ENCODE assay signal across 8 mouse cellular contexts in the genomic region with DNA sequence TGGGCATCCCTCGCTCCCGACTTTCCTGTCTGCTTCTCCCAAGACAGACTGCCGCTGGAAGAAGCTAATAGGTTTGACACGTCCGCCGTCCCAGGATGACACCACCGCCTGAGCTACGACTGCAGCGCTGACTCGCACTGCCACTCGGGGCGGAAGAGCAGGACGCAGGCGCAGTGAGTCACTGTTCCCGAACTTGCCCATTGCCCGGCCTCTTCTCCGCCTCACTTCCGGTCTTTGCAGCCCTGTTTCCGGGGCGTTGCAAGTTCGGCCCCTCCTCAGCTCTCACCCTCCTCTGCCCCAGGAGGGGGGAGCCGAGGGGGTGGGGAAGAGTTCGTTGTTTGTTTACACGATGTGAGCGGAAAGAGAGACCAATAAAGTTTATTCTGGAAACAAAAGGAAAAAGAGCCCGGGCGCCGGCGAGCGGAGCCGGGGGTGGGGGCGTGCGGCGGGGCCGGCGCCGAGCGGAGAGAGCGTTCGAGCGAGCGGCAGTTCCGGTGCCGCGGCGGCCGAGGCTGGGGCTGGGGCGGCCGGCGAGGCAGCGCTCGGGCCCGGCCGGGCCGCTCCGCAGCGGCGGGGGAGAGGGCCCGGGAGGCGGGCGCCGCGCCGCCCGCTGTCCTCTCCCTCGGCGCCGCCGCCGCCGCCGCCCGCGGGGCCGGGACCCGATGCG. TPM values are rescaled to one million over a fixed set of nuclear protein-coding genes. Genes with fewer than 3 reads are reported as not detected.
DNase-seq lines count a peak whose midpoint lies in the region; ATAC-seq and TF ChIP-seq lines count a peak whose summit lies in the region.

No protein-coding gene starts in this region.

- H3K4me3 ChIP-seq in E14TG2a.4 (replicated peaks; ENCODE audit: low read length) = peak overlapping the region; percentile 94
- peak overlapping the region; percentile 91 for H3K4me3 ChIP-seq in forebrain, embryonic 12.5 days (replicated peaks)
- peak overlapping the region; percentile 74 for H3K4me3 ChIP-seq in heart, postnatal 0 days (ENCODE audit: low read depth, low read length)
- H3K4me3 ChIP-seq in liver, embryonic 16.5 days (ENCODE audit: low read depth, low read length) = peak overlapping the region; percentile 89
- H3K4me3 ChIP-seq in neural tube, embryonic 13.5 days = peak overlapping the region; percentile 72
- H3K4me3 ChIP-seq in testis, adult 2 months (ENCODE audit: control insufficient read depth, low read depth, low read length) = peak overlapping the region; percentile 83

- peak; percentile 85; the same call in 1 of the 2 replicates for TF ChIP-seq EP300 in heart, postnatal 0 days (IDR thresholded peaks at IDR 0.05; ENCODE audit: low read depth)

- H3K4me1 ChIP-seq in E14TG2a.4 (replicated peaks; ENCODE audit: low read depth, low read length) = peaks cover 39% of the 10 kb centered on the region
- peaks cover 30% of the 10 kb centered on the region for H3K4me1 ChIP-seq in forebrain, embryonic 12.5 days
- H3K4me1 ChIP-seq in heart, postnatal 0 days (ENCODE audit: control insufficient read depth, insufficient read depth) = peaks cover 28% of the 10 kb centered on the region
- peaks cover 18% of the 10 kb centered on the region for H3K4me1 ChIP-seq in liver, embryonic 16.5 days (ENCODE audit: control insufficient read depth, low read depth, low read length)
- peaks cover 41% of the 10 kb centered on the region for H3K4me1 ChIP-seq in neural tube, embryonic 13.5 days (replicated peaks)
- no peaks in the 10 kb centered on the region; the same call in none of the 2 replicates for H3K4me1 ChIP-seq in testis, adult 2 months (ENCODE audit: control insufficient read depth, insufficient read depth, low read length)

- peak; percentile 98 for ATAC-seq in forebrain, embryonic 12.5 days (ENCODE audit: low FRiP score)
- peak; percentile 97 for ATAC-seq in heart, postnatal 0 days (ENCODE audit: insufficient read depth, low read depth)
- peak; percentile 96 for ATAC-seq in liver, embryonic 16.5 days (ENCODE audit: low read depth)
- peak; percentile 98 for ATAC-seq in neural tube, embryonic 13.5 days (ENCODE audit: low read depth)

- TF ChIP-seq CTCF in E14TG2a.4 (conservative IDR thresholded peaks at IDR 0.05; ENCODE audit: low read length) = no peak
- no peak for TF ChIP-seq CTCF in heart, postnatal 0 days (IDR thresholded peaks at IDR 0.05; ENCODE audit: low read depth)
- no peak for TF ChIP-seq CTCF in testis, adult 2 months (IDR thresholded peaks at IDR 0.05; ENCODE audit: control insufficient read depth, insufficient read depth, insufficient replicate concordance, low read depth, low read length)

- peak overlapping the region; percentile 66 for H3K4me2 ChIP-seq in forebrain, embryonic 12.5 days
- H3K4me2 ChIP-seq in heart, postnatal 0 days (ENCODE audit: low read depth, low read length) = peak overlapping the region; percentile 87
- H3K4me2 ChIP-seq in liver, embryonic 16.5 days (ENCODE audit: low read depth, low read length) = peak overlapping the region; percentile 90
- H3K4me2 ChIP-seq in neural tube, embryonic 13.5 days = peak overlapping the region; percentile 70

- peak overlapping the region; percentile 98 for H3K27ac ChIP-seq in forebrain, embryonic 12.5 days
- H3K27ac ChIP-seq in heart, postnatal 0 days (ENCODE audit: low read depth) = peak overlapping the region; percentile 99
- peak overlapping the region; percentile 98 for H3K27ac ChIP-seq in liver, embryonic 16.5 days (ENCODE audit: low read length)
- H3K27ac ChIP-seq in neural tube, embryonic 13.5 days (replicated peaks) = peak overlapping the region; percentile 98
- peak overlapping the region; percentile 91 for H3K27ac ChIP-seq in testis, adult 2 months (ENCODE audit: control insufficient read depth, insufficient read depth, low read depth, low read length)

- TF ChIP-seq POLR2A in testis, adult 2 months (IDR thresholded peaks at IDR 0.05; ENCODE audit: control insufficient read depth, low read depth, low read length) = peak; percentile 93

- peak; percentile 97 for DNase-seq in c-Kit-positive CD71-positive TER-119-positive erythroid progenitor cells, embryonic 14.5 days (ENCODE audit: low spot score)
- DNase-seq in heart, postnatal 0 days (ENCODE audit: low spot score) = peak; percentile 99
- peak; percentile 96 to 98 for DNase-seq in kidney, postnatal 4 days

- no peaks in the 10 kb centered on the region for H3K36me3 ChIP-seq in E14TG2a.4 (ENCODE audit: insufficient read depth, low read length)
- H3K36me3 ChIP-seq in forebrain, embryonic 12.5 days (replicated peaks) = no peaks in the 10 kb centered on the region
- no peaks in the 10 kb centered on the region for H3K36me3 ChIP-seq in heart, postnatal 0 days (replicated peaks; ENCODE audit: control insufficient read depth, insufficient read depth, low read length)
- H3K36me3 ChIP-seq in liver, embryonic 16.5 days (ENCODE audit: control insufficient read depth, insufficient read depth) = no peaks in the 10 kb centered on the region
- H3K36me3 ChIP-seq in neural tube, embryonic 13.5 days = no peaks in the 10 kb centered on the region
- no peaks in the 10 kb centered on the region for H3K36me3 ChIP-seq in testis, adult 2 months (ENCODE audit: control insufficient read depth, insufficient read depth, low read length)

- H3K9ac ChIP-seq in forebrain, embryonic 12.5 days = peak overlapping the region; percentile 96
- peak overlapping the region; percentile 98 for H3K9ac ChIP-seq in heart, postnatal 0 days (replicated peaks; ENCODE audit: low read depth, low read length)
- peak overlapping the region; percentile 93 for H3K9ac ChIP-seq in liver, embryonic 16.5 days (ENCODE audit: low read depth, low read length)
- H3K9ac ChIP-seq in neural tube, embryonic 13.5 days = peak overlapping the region; percentile 97

- WGBS in forebrain, embryonic 12.5 days = under 1% methylated on average over 55 of the region's 77 CpGs
- WGBS in heart, postnatal 0 days = under 1% methylated on average over 55 of the region's 77 CpGs
- WGBS in liver, embryonic 16.5 days (ENCODE audit: insufficient replicate concordance) = 0% methylated on average over 56 of the region's 77 CpGs
- 0% methylated on average over 49 of the region's 77 CpGs for WGBS in neural tube, embryonic 13.5 days

- H3K9me3 ChIP-seq in E14TG2a.4 (ENCODE audit: low read length) = no peaks in the 10 kb centered on the region
- no peaks in the 10 kb centered on the region for H3K9me3 ChIP-seq in forebrain, embryonic 12.5 days
- no peaks in the 10 kb centered on the region for H3K9me3 ChIP-seq in heart, postnatal 0 days (replicated peaks; ENCODE audit: control insufficient read depth, low read length)
- no peaks in the 10 kb centered on the region for H3K9me3 ChIP-seq in liver, embryonic 16.5 days (replicated peaks; ENCODE audit: control insufficient read depth, low read length)
- H3K9me3 ChIP-seq in neural tube, embryonic 13.5 days = no peaks in the 10 kb centered on the region

- H3K27me3 ChIP-seq in E14TG2a.4 (ENCODE audit: insufficient read depth, low read length) = no peaks in the 10 kb centered on the region; the same call in 1 of the 2 replicates
- no peaks in the 10 kb centered on the region for H3K27me3 ChIP-seq in forebrain, embryonic 12.5 days
- no peaks in the 10 kb centered on the region for H3K27me3 ChIP-seq in heart, postnatal 0 days (ENCODE audit: control insufficient read depth, insufficient read depth, low read length)
- no peaks in the 10 kb centered on the region for H3K27me3 ChIP-seq in liver, embryonic 16.5 days (ENCODE audit: control insufficient read depth, insufficient read depth, low read depth, low read length)
- H3K27me3 ChIP-seq in neural tube, embryonic 13.5 days = no peaks in the 10 kb centered on the region
- no peaks in the 10 kb centered on the region for H3K27me3 ChIP-seq in testis, adult 2 months (ENCODE audit: control insufficient read depth, insufficient read depth, low read length)

RNA-seq across cellular contexts. Expression of gene Pik3ca, which starts 0.5 kb away (rescaled TPM):
- 12.9 and 15.6 TPM in 2 replicates for polyA plus RNA-seq in forebrain, embryonic 12.5 days (2016; fragmentation: Nextera tagmentation; extraction: Ambion mirVana)
- total RNA-seq in heart, postnatal 0 days (2014; rRNA removed; ENCODE audit: low replicate concordance) = 19.2 and 20.4 TPM in 2 replicates
- 6.7 and 7.7 TPM in 2 replicates for polyA plus RNA-seq in heart, postnatal 0 days (2015; fragmentation: Nextera tagmentation; extraction: Ambion mirVana)
- polyA plus RNA-seq in liver, embryonic 16.5 days (2015; fragmentation: Nextera tagmentation; extraction: Ambion mirVana) = 1.8 and 2.9 TPM in 2 replicates
- 11.8 and 14.5 TPM in 2 replicates for polyA plus RNA-seq in neural tube, embryonic 13.5 days (2015; fragmentation: Nextera tagmentation; extraction: Ambion mirVana)
- polyA plus RNA-seq in testis, adult 2 months (2012; rRNA removed) = 4.3 and 4.9 TPM in 2 replicates

RNA-seq across cellular contexts. Expression of gene Zmat3, which starts 31.1 kb away (rescaled TPM):
- 9.5 and 11.7 TPM in 2 replicates for polyA plus RNA-seq in forebrain, embryonic 12.5 days (2016; fragmentation: Nextera tagmentation; extraction: Ambion mirVana)
- total RNA-seq in heart, postnatal 0 days (2014; rRNA removed; ENCODE audit: low replicate concordance) = 3.5 and 3.6 TPM in 2 replicates
- polyA plus RNA-seq in heart, postnatal 0 days (2015; fragmentation: Nextera tagmentation; extraction: Ambion mirVana) = 1.7 and 1.9 TPM in 2 replicates
- 0.48 and 0.78 TPM in 2 replicates for polyA plus RNA-seq in liver, embryonic 16.5 days (2015; fragmentation: Nextera tagmentation; extraction: Ambion mirVana)
- 7.5 and 8.1 TPM in 2 replicates for polyA plus RNA-seq in neural tube, embryonic 13.5 days (2015; fragmentation: Nextera tagmentation; extraction: Ambion mirVana)
- 38.2 and 40.1 TPM in 2 replicates for polyA plus RNA-seq in testis, adult 2 months (2012; rRNA removed)

Comparison
In these comparisons a context has a peak if more than half of its experiments do, and no peak if none do; other contexts are left out.
1. Peak in every context shown above with its lines: DNase-seq, ATAC-seq, H3K4me3 ChIP-seq and H3K27ac ChIP-seq.